Comparison of ENCODE assay signal across 8 mouse cellular contexts in the genomic region with DNA sequence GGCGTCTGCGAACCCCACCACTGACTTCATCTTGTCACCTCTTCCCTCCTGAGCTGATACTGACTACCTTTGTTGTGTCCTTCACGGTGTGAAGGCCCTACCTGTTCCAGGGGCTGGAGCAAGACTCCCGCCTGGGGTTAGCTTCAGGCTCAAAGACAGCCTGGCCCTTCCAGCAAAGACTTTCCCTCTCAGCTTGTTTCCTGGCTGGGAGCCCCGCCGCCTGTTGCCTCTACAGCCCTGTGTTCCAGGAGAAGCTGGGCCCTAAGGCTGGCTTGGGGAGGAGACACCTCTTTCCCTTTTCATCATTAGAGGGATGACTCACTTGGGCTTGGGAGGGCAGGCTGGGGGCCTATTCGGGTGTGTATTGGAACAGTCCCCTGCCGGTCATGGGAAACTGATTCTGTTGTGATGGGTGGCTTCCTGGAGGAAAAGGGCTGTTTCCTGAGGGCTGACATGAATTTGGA. TPM values are rescaled to one million over a fixed set of nuclear protein-coding genes. Genes with fewer than 3 reads are reported as not detected.
DNase-seq lines count a peak whose midpoint lies in the region; ATAC-seq and TF ChIP-seq lines count a peak whose summit lies in the region.

No protein-coding gene starts in this region.

- no peaks in the 10 kb centered on the region for H3K27me3 ChIP-seq in forebrain, postnatal 0 days (ENCODE audit: insufficient read depth, low read length)
- no peaks in the 10 kb centered on the region for H3K27me3 ChIP-seq in hindbrain, embryonic 12.5 days
- no peaks in the 10 kb centered on the region for H3K27me3 ChIP-seq in limb, embryonic 15.5 days
- H3K27me3 ChIP-seq in midbrain, embryonic 16.5 days (ENCODE audit: control insufficient read depth, insufficient read depth, low read depth, low read length): no peaks in the 10 kb centered on the region

- H3K4me3 ChIP-seq in layer of hippocampus, adult 2 months: peak overlapping the region; percentile 71
- peak overlapping the region; percentile 90 for H3K4me3 ChIP-seq in bone marrow macrophage, adult 2 months (ENCODE audit: insufficient read depth, low read length)
- peak overlapping the region; percentile 54 for H3K4me3 ChIP-seq in forebrain, postnatal 0 days (ENCODE audit: low read depth, low read length)
- H3K4me3 ChIP-seq in hindbrain, embryonic 12.5 days: peak overlapping the region; percentile 53
- peak overlapping the region; percentile 69 for H3K4me3 ChIP-seq in limb, embryonic 15.5 days
- H3K4me3 ChIP-seq in midbrain, embryonic 16.5 days (ENCODE audit: low read depth, low read length): peak overlapping the region; percentile 56

- ATAC-seq in forebrain, postnatal 0 days: peak; percentile 10; the same call in 1 of the 2 replicates
- no peak; the same call in 1 of the 2 replicates for ATAC-seq in hindbrain, embryonic 12.5 days (ENCODE audit: low FRiP score)
- ATAC-seq in limb, embryonic 15.5 days (ENCODE audit: insufficient number of reproducible peaks, low FRiP score, low TSS enrichment, low read depth): peak; percentile 41; the same call in 1 of the 2 replicates
- ATAC-seq in midbrain, embryonic 16.5 days: 0 out of 2 replicates have a peak, but pooled peaks have one; percentile 11

- 28% methylated on average over 8 of the region's 8 CpGs for WGBS in forebrain, postnatal 0 days
- 19% methylated on average over 8 of the region's 8 CpGs for WGBS in hindbrain, embryonic 12.5 days
- 12% methylated on average over 8 of the region's 8 CpGs for WGBS in limb, embryonic 15.5 days
- 22% methylated on average over 8 of the region's 8 CpGs for WGBS in midbrain, embryonic 16.5 days

- H3K9ac ChIP-seq in forebrain, postnatal 0 days: peak overlapping the region; percentile 53
- H3K9ac ChIP-seq in hindbrain, embryonic 12.5 days: peak overlapping the region; percentile 69
- H3K9ac ChIP-seq in limb, embryonic 15.5 days: peak overlapping the region; percentile 84
- peak overlapping the region; percentile 68 for H3K9ac ChIP-seq in midbrain, embryonic 16.5 days (ENCODE audit: low read depth, low read length)

- H3K4me2 ChIP-seq in forebrain, postnatal 0 days (ENCODE audit: low read depth): peak overlapping the region; percentile 90
- peak overlapping the region; percentile 90 for H3K4me2 ChIP-seq in hindbrain, embryonic 12.5 days (replicated peaks)
- peak overlapping the region; percentile 71 for H3K4me2 ChIP-seq in limb, embryonic 15.5 days
- peak overlapping the region; percentile 84 for H3K4me2 ChIP-seq in midbrain, embryonic 16.5 days (ENCODE audit: low read length)

- DNase-seq in layer of hippocampus, adult 2 months (ENCODE audit: low spot score in 2 of 2): no peak
- DNase-seq in layer of hippocampus, adult 8-10 months (ENCODE audit: low spot score in 2 of 2): no peak
- no peak for DNase-seq in forebrain, postnatal 0 days
- no peak for DNase-seq in right cerebral cortex, postnatal 14 days

- TF ChIP-seq POLR2A in bone marrow macrophage, adult 2 months (IDR thresholded peaks at IDR 0.05; ENCODE audit: borderline replicate concordance, low read depth, low read length): no peak

- peaks cover 18% of the 10 kb centered on the region for H3K4me1 ChIP-seq in bone marrow macrophage, adult 2 months (ENCODE audit: control insufficient read depth, insufficient read depth, low read length)
- H3K4me1 ChIP-seq in forebrain, postnatal 0 days (ENCODE audit: insufficient read depth): 0 out of 2 replicates have a peak, but pooled peaks cover 2% of the 10 kb centered on the region
- H3K4me1 ChIP-seq in hindbrain, embryonic 12.5 days: peaks cover 11% of the 10 kb centered on the region
- peaks cover 31% of the 10 kb centered on the region for H3K4me1 ChIP-seq in limb, embryonic 15.5 days
- 0 out of 2 replicates have a peak, but pooled peaks cover 6% of the 10 kb centered on the region for H3K4me1 ChIP-seq in midbrain, embryonic 16.5 days (ENCODE audit: control insufficient read depth, insufficient read depth, low read length)

- H3K9me3 ChIP-seq in forebrain, postnatal 0 days (ENCODE audit: low read length): no peaks in the 10 kb centered on the region
- no peaks in the 10 kb centered on the region for H3K9me3 ChIP-seq in hindbrain, embryonic 12.5 days (replicated peaks)
- no peaks in the 10 kb centered on the region for H3K9me3 ChIP-seq in limb, embryonic 15.5 days
- H3K9me3 ChIP-seq in midbrain, embryonic 16.5 days (replicated peaks; ENCODE audit: control insufficient read depth, low read length, poor library complexity, severe bottlenecking): no peaks in the 10 kb centered on the region

- H3K27ac ChIP-seq in layer of hippocampus, adult 2 months: peak overlapping the region; percentile 73
- H3K27ac ChIP-seq in bone marrow macrophage, adult 2 months (ENCODE audit: insufficient read depth, low read depth, low read length): peak overlapping the region; percentile 45
- H3K27ac ChIP-seq in forebrain, postnatal 0 days (ENCODE audit: low read depth, low read length): 0 out of 2 replicates have a peak overlapping the region, but pooled peaks have one; percentile 41
- H3K27ac ChIP-seq in hindbrain, embryonic 12.5 days: no peak overlapping the region
- H3K27ac ChIP-seq in limb, embryonic 15.5 days: peak overlapping the region; percentile 83
- H3K27ac ChIP-seq in midbrain, embryonic 16.5 days (ENCODE audit: low read length): no peak overlapping the region

- H3K36me3 ChIP-seq in forebrain, postnatal 0 days (ENCODE audit: insufficient read depth): no peaks in the 10 kb centered on the region
- H3K36me3 ChIP-seq in hindbrain, embryonic 12.5 days: no peaks in the 10 kb centered on the region
- no peaks in the 10 kb centered on the region for H3K36me3 ChIP-seq in limb, embryonic 15.5 days
- H3K36me3 ChIP-seq in midbrain, embryonic 16.5 days (ENCODE audit: control insufficient read depth, insufficient read depth, low read length): no peaks in the 10 kb centered on the region

- no peak for TF ChIP-seq CTCF in layer of hippocampus, adult 2 months (conservative IDR thresholded peaks at IDR 0.05)
- no peak for TF ChIP-seq CTCF in bone marrow macrophage, adult 2 months (IDR thresholded peaks at IDR 0.05; ENCODE audit: low read depth, low read length)
- 0 out of 2 replicates have a peak, but pooled peaks have one; percentile 1 for TF ChIP-seq CTCF in forebrain, postnatal 0 days (IDR thresholded peaks at IDR 0.05; ENCODE audit: low read depth)

RNA-seq across cellular contexts. Expression of a gene that starts 0.6 kb away (rescaled TPM):
- 10 to 100 TPM; 56.5 to 58.4 TPM for total RNA-seq in layer of hippocampus, adult 2 months (2021)
- 10 to 100 TPM; 56.6 to 94.6 (median 77.2) TPM for total RNA-seq in layer of hippocampus, adult 8-10 months (2022)
- 324 and 428 TPM in 2 replicates for polyA plus RNA-seq in bone marrow macrophage, adult 2 months (2012; ENCODE audit: insufficient read depth, insufficient read length, missing spikeins)
- total RNA-seq in forebrain, postnatal 0 days (2014; rRNA removed): 66.2 and 68.4 TPM in 2 replicates
- polyA plus RNA-seq in forebrain, postnatal 0 days (2015; fragmentation: Nextera tagmentation; extraction: Ambion mirVana): 75.9 and 77.3 TPM in 2 replicates
- 52.3 and 56.6 TPM in 2 replicates for polyA plus RNA-seq in hindbrain, embryonic 12.5 days (2016; fragmentation: Nextera tagmentation; extraction: Ambion mirVana)
- polyA plus RNA-seq in limb, embryonic 15.5 days (2015; fragmentation: Nextera tagmentation; extraction: Ambion mirVana): 108 and 123 TPM in 2 replicates
- 60.1 and 68.9 TPM in 2 replicates for polyA plus RNA-seq in midbrain, embryonic 16.5 days (2015; fragmentation: Nextera tagmentation; extraction: Ambion mirVana)

RNA-seq across cellular contexts. Expression of a gene that starts 20.6 kb away (rescaled TPM):
- total RNA-seq in layer of hippocampus, adult 2 months (2021): 10 to 100 TPM; 12.9 to 15.4 TPM
- total RNA-seq in layer of hippocampus, adult 8-10 months (2022): 10 to 100 TPM; 13.7 to 18.3 (median 16.4) TPM
- polyA plus RNA-seq in bone marrow macrophage, adult 2 months (2012; ENCODE audit: insufficient read depth, insufficient read length, missing spikeins): 88.4 and 110 TPM in 2 replicates
- 22.5 and 25.3 TPM in 2 replicates for total RNA-seq in forebrain, postnatal 0 days (2014; rRNA removed)
- polyA plus RNA-seq in forebrain, postnatal 0 days (2015; fragmentation: Nextera tagmentation; extraction: Ambion mirVana): 16.5 and 20.3 TPM in 2 replicates
- 8.0 and 9.9 TPM in 2 replicates for polyA plus RNA-seq in hindbrain, embryonic 12.5 days (2016; fragmentation: Nextera tagmentation; extraction: Ambion mirVana)
- polyA plus RNA-seq in limb, embryonic 15.5 days (2015; fragmentation: Nextera tagmentation; extraction: Ambion mirVana): 16.0 and 17.2 TPM in 2 replicates
- 12.1 and 13.7 TPM in 2 replicates for polyA plus RNA-seq in midbrain, embryonic 16.5 days (2015; fragmentation: Nextera tagmentation; extraction: Ambion mirVana)

RNA-seq across cellular contexts. Expression of a gene that starts 35.0 kb away (rescaled TPM):
- total RNA-seq in layer of hippocampus, adult 2 months (2021): 10 to 100 TPM; 25.0 to 31.9 TPM
- total RNA-seq in layer of hippocampus, adult 8-10 months (2022): 10 to 100 TPM; 26.3 to 31.2 (median 28.3) TPM
- 7.2 and 9.9 TPM in 2 replicates for polyA plus RNA-seq in bone marrow macrophage, adult 2 months (2012; ENCODE audit: insufficient read depth, insufficient read length, missing spikeins)
- 45.2 and 46.1 TPM in 2 replicates for total RNA-seq in forebrain, postnatal 0 days (2014; rRNA removed)
- 34.6 and 34.8 TPM in 2 replicates for polyA plus RNA-seq in forebrain, postnatal 0 days (2015; fragmentation: Nextera tagmentation; extraction: Ambion mirVana)
- polyA plus RNA-seq in hindbrain, embryonic 12.5 days (2016; fragmentation: Nextera tagmentation; extraction: Ambion mirVana): 29.3 and 31.8 TPM in 2 replicates
- 25.4 and 27.4 TPM in 2 replicates for polyA plus RNA-seq in limb, embryonic 15.5 days (2015; fragmentation: Nextera tagmentation; extraction: Ambion mirVana)
- polyA plus RNA-seq in midbrain, embryonic 16.5 days (2015; fragmentation: Nextera tagmentation; extraction: Ambion mirVana): 31.5 and 34.1 TPM in 2 replicates

RNA-seq across cellular contexts. Expression of a gene that starts 43.4 kb away (rescaled TPM):
- total RNA-seq in layer of hippocampus, adult 2 months (2021): 1 to 10 TPM; 7.6 to 8.1 TPM
- total RNA-seq in layer of hippocampus, adult 8-10 months (2022): 1 to 10 TPM; 7.8 to 9.2 (median 8.9) TPM
- polyA plus RNA-seq in bone marrow macrophage, adult 2 months (2012; ENCODE audit: insufficient read depth, insufficient read length, missing spikeins): 6.4 and 8.8 TPM in 2 replicates
- total RNA-seq in forebrain, postnatal 0 days (2014; rRNA removed): 12.2 and 12.9 TPM in 2 replicates
- 6.4 and 7.2 TPM in 2 replicates for polyA plus RNA-seq in forebrain, postnatal 0 days (2015; fragmentation: Nextera tagmentation; extraction: Ambion mirVana)
- 11.9 and 12.1 TPM in 2 replicates for polyA plus RNA-seq in hindbrain, embryonic 12.5 days (2016; fragmentation: Nextera tagmentation; extraction: Ambion mirVana)
- 12.5 and 13.6 TPM in 2 replicates for polyA plus RNA-seq in limb, embryonic 15.5 days (2015; fragmentation: Nextera tagmentation; extraction: Ambion mirVana)
- 12.5 and 13.1 TPM in 2 replicates for polyA plus RNA-seq in midbrain, embryonic 16.5 days (2015; fragmentation: Nextera tagmentation; extraction: Ambion mirVana)

RNA-seq across cellular contexts. Expression of a gene that starts 43.5 kb away (rescaled TPM):
- total RNA-seq in layer of hippocampus, adult 2 months (2021): 100 to 1,000 TPM; 295 to 309 TPM
- 100 to 1,000 TPM; 284 to 327 (median 306) TPM for total RNA-seq in layer of hippocampus, adult 8-10 months (2022)
- 299 and 308 TPM in 2 replicates for polyA plus RNA-seq in bone marrow macrophage, adult 2 months (2012; ENCODE audit: insufficient read depth, insufficient read length, missing spikeins)
- total RNA-seq in forebrain, postnatal 0 days (2014; rRNA removed): 177 and 216 TPM in 2 replicates
- polyA plus RNA-seq in forebrain, postnatal 0 days (2015; fragmentation: Nextera tagmentation; extraction: Ambion mirVana): 695 and 816 TPM in 2 replicates
- polyA plus RNA-seq in hindbrain, embryonic 12.5 days (2016; fragmentation: Nextera tagmentation; extraction: Ambion mirVana): 746 and 747 TPM in 2 replicates
- polyA plus RNA-seq in limb, embryonic 15.5 days (2015; fragmentation: Nextera tagmentation; extraction: Ambion mirVana): 487 and 558 TPM in 2 replicates
- polyA plus RNA-seq in midbrain, embryonic 16.5 days (2015; fragmentation: Nextera tagmentation; extraction: Ambion mirVana): 674 and 688 TPM in 2 replicates

Comparison
In these comparisons a context has a peak if more than half of its experiments do, and no peak if none do; other contexts are left out.
1. H3K27ac ChIP-seq: peak in layer of hippocampus, adult 2 months (single experiment), bone marrow macrophage, adult 2 months (single experiment), forebrain, postnatal 0 days (single experiment) and limb, embryonic 15.5 days (single experiment); none in hindbrain, embryonic 12.5 days (single experiment) and midbrain, embryonic 16.5 days (single experiment).
2. Peak in every context shown above with its lines, with median percentiles within 50 percentile points of each other: H3K4me3 ChIP-seq, H3K4me2 ChIP-seq and H3K9ac ChIP-seq.